Comparison of ENCODE assay signal across 9 mouse cellular contexts in genomic region chr11:57051666-57052562, GRCm38 (mm10). TPM values are rescaled to one million over a fixed set of nuclear protein-coding genes. Genes with fewer than 3 reads are reported as not detected.
DNase-seq lines count a peak whose midpoint lies in the region; ATAC-seq lines count a peak whose summit lies in the region.
"Had no signal": no experiment of that assay in that cellular context is flagged by ENCODE, and none has a peak within 500 bp of the region (broad histone marks: within the 10 kb centered on the region; RNA-seq: fewer than 3 reads in every experiment).

No protein-coding gene starts in this region.

- no peak overlapping the region for H3K9ac ChIP-seq in kidney, embryonic 15.5 days
- H3K9ac ChIP-seq: forebrain, embryonic 15.5 days had no signal

- no peak for ATAC-seq in kidney, embryonic 15.5 days (replicated peaks; ENCODE audit: low FRiP score)
- ATAC-seq: forebrain, embryonic 15.5 days had no signal

- H3K9me3 ChIP-seq in kidney, embryonic 15.5 days (replicated peaks), result no peaks in the 10 kb centered on the region
- H3K9me3 ChIP-seq: forebrain, embryonic 15.5 days had no signal

- no peak overlapping the region for H3K4me2 ChIP-seq in kidney, embryonic 15.5 days
- H3K4me2 ChIP-seq: forebrain, embryonic 15.5 days had no signal

- no peaks in the 10 kb centered on the region for H3K36me3 ChIP-seq in kidney, embryonic 15.5 days
- H3K36me3 ChIP-seq: forebrain, embryonic 15.5 days had no signal

- no peak overlapping the region for H3K4me3 ChIP-seq in kidney, embryonic 15.5 days (replicated peaks)
- H3K4me3 ChIP-seq: forebrain, embryonic 15.5 days had no signal

- DNase-seq in adrenal gland, postnatal 10 days, result peak; percentile 25
- no peak for DNase-seq in adrenal gland, postnatal 25 days
- DNase-seq in kidney, adult 9 months, result peak; percentile 36
- peak; percentile 33 for DNase-seq in embryo, embryonic 10.5 days (ENCODE audit: low spot score)
- DNase-seq in kidney, postnatal 36 days, result peak; percentile 17 to 63
- no peak for DNase-seq in spleen, adult 12 weeks (ENCODE audit: low spot score)
- DNase-seq in frontal cortex, postnatal 14 days (ENCODE audit: low spot score in 2 of 2), result no peak

- H3K27me3 ChIP-seq in kidney, embryonic 15.5 days, result no peaks in the 10 kb centered on the region
- H3K27me3 ChIP-seq: forebrain, embryonic 15.5 days had no signal

- WGBS in kidney, embryonic 15.5 days, result 71% methylated on average over 6 of the region's 6 CpGs

- H3K27ac ChIP-seq in kidney, embryonic 15.5 days, result no peak overlapping the region
- H3K27ac ChIP-seq: forebrain, embryonic 15.5 days had no signal

- no peaks in the 10 kb centered on the region for H3K4me1 ChIP-seq in kidney, embryonic 15.5 days
- H3K4me1 ChIP-seq: forebrain, embryonic 15.5 days had no signal

RNA-seq across cellular contexts. Expression of gene Gria1, which starts 40.7 kb away (rescaled TPM):
- total RNA-seq in adrenal gland, postnatal 10 days (2021), result 1 to 10 TPM; 1.4 to 2.4 TPM
- 0.24 TPM in 1 of 2 replicates, not detected in the other for total RNA-seq in adrenal gland, postnatal 25 days (2021)
- 0.76 and 2.0 TPM in 2 replicates for polyA plus RNA-seq in kidney, embryonic 15.5 days (2015; fragmentation: Nextera tagmentation; extraction: Ambion mirVana)

Comparison
In these comparisons a context has a peak if more than half of its experiments do, and no peak if none do; other contexts are left out.
1. DNase-seq: peak in adrenal gland, postnatal 10 days (single experiment), kidney, adult 9 months (single experiment), embryo, embryonic 10.5 days (single experiment) and kidney, postnatal 36 days (2 of 2); none in adrenal gland, postnatal 25 days (single experiment), spleen, adult 12 weeks (single experiment) and frontal cortex, postnatal 14 days (0 of 2).